In genomic region chr12:59219325-59220225, GRCm38 (mm10) we compare ENCODE assay signal across 8 mouse cellular contexts. TPM values are rescaled to one million over a fixed set of nuclear protein-coding genes. Genes with fewer than 3 reads are reported as not detected.
A peak's percentile ranks its signal among the peaks of the same experiment; 100 is the strongest.
DNase-seq lines count a peak whose midpoint lies in the region; ATAC-seq and TF ChIP-seq lines count a peak whose summit lies in the region.

Fbxo33 (minus strand) TSS chr12:59219725.

- H3K9me3 ChIP-seq in ES-Bruce4 (replicated peaks; ENCODE audit: control insufficient read depth, insufficient read depth, low read length, poor library complexity, severe bottlenecking): no peaks in the 10 kb centered on the region
- H3K9me3 ChIP-seq in forebrain, embryonic 13.5 days (replicated peaks): no peaks in the 10 kb centered on the region
- H3K9me3 ChIP-seq in liver, postnatal 0 days (ENCODE audit: low read length): no peaks in the 10 kb centered on the region
- H3K9me3 ChIP-seq in neural tube, embryonic 14.5 days (ENCODE audit: control insufficient read depth, low read length): no peaks in the 10 kb centered on the region

- H3K36me3 ChIP-seq in ES-Bruce4 (ENCODE audit: control insufficient read depth, insufficient read depth, low read length, poor library complexity, severe bottlenecking): no peaks in the 10 kb centered on the region
- H3K36me3 ChIP-seq in forebrain, embryonic 13.5 days (ENCODE audit: poor library complexity, severe bottlenecking): no peaks in the 10 kb centered on the region
- no peaks in the 10 kb centered on the region for H3K36me3 ChIP-seq in liver, postnatal 0 days (replicated peaks; ENCODE audit: insufficient read depth, low read length)
- H3K36me3 ChIP-seq in neural tube, embryonic 14.5 days (ENCODE audit: control insufficient read depth, insufficient read depth, low read length): no peaks in the 10 kb centered on the region

- TF ChIP-seq EP300 in ES-Bruce4 (IDR thresholded peaks at IDR 0.05; ENCODE audit: insufficient read depth, low read depth, low read length): no peak
- 0 out of 2 replicates have a peak, but pooled peaks have one; percentile 12 for TF ChIP-seq EP300 in liver, postnatal 0 days (IDR thresholded peaks at IDR 0.05; ENCODE audit: low read depth)

- peak within 1 kb of the TSS; percentile 60 for H3K9ac ChIP-seq in ES-Bruce4 (ENCODE audit: low read depth, poor library complexity, severe bottlenecking)
- H3K9ac ChIP-seq in forebrain, embryonic 13.5 days: peak within 1 kb of the TSS; percentile 91
- H3K9ac ChIP-seq in liver, postnatal 0 days (replicated peaks): peak within 1 kb of the TSS; percentile 89
- peak within 1 kb of the TSS; percentile 87 for H3K9ac ChIP-seq in neural tube, embryonic 14.5 days (replicated peaks; ENCODE audit: low read depth, low read length)

- peak; percentile 95 for ATAC-seq in cerebellum, adult (ENCODE audit: insufficient number of reproducible peaks, low FRiP score, low TSS enrichment)
- peak; percentile 97 for ATAC-seq in forebrain, embryonic 13.5 days
- peak; percentile 92 for ATAC-seq in liver, postnatal 0 days
- peak; percentile 96 for ATAC-seq in neural tube, embryonic 14.5 days (ENCODE audit: low read depth)

- no peaks in the 10 kb centered on the region for H3K27me3 ChIP-seq in ES-Bruce4 (ENCODE audit: control insufficient read depth, insufficient read depth, low read length, poor library complexity, severe bottlenecking)
- H3K27me3 ChIP-seq in forebrain, embryonic 13.5 days: no peaks in the 10 kb centered on the region
- no peaks in the 10 kb centered on the region for H3K27me3 ChIP-seq in liver, postnatal 0 days (ENCODE audit: insufficient read depth, low read length)
- H3K27me3 ChIP-seq in neural tube, embryonic 14.5 days (ENCODE audit: control insufficient read depth, insufficient read depth, low read length): no peaks in the 10 kb centered on the region

- WGBS in forebrain, embryonic 13.5 days: under 1% methylated on average over 109 of the region's 109 CpGs
- WGBS in large intestine, adult 2 months: under 1% methylated on average over 108 of the region's 109 CpGs
- WGBS in liver, postnatal 0 days (ENCODE audit: insufficient replicate concordance): under 1% methylated on average over 91 of the region's 109 CpGs
- WGBS in neural tube, embryonic 14.5 days: under 1% methylated on average over 106 of the region's 109 CpGs

- TF ChIP-seq CTCF in ES-Bruce4 (IDR thresholded peaks at IDR 0.05; ENCODE audit: low read depth, low read length): peak; percentile 69
- peak; percentile 89 for TF ChIP-seq CTCF in liver, postnatal 0 days (IDR thresholded peaks at IDR 0.05; ENCODE audit: low read depth)

- intact Hi-C loops in heart, postnatal 10 days (cut with DNase I): loop anchor here (2.0 to 5.0 kb wide), 3 partner anchors 89 to 207 kb away; partner anchors contain the start of genes Gemin2, Pnn and Sec23a

- H3K27ac ChIP-seq in ES-Bruce4 (ENCODE audit: insufficient read depth, low read length): peak within 1 kb of the TSS; percentile 83
- peak within 1 kb of the TSS; percentile 94 for H3K27ac ChIP-seq in forebrain, embryonic 13.5 days
- peak within 1 kb of the TSS; percentile 98 for H3K27ac ChIP-seq in liver, postnatal 0 days (ENCODE audit: low read depth)
- H3K27ac ChIP-seq in neural tube, embryonic 14.5 days (ENCODE audit: low read depth, low read length): peak within 1 kb of the TSS; percentile 97

- peak within 1 kb of the TSS; percentile 83 for H3K4me3 ChIP-seq in ES-Bruce4 (ENCODE audit: low read depth, low read length)
- peak within 1 kb of the TSS; percentile 92 for H3K4me3 ChIP-seq in forebrain, embryonic 13.5 days
- peak within 1 kb of the TSS; percentile 87 for H3K4me3 ChIP-seq in liver, postnatal 0 days (ENCODE audit: low read depth, low read length)
- peak within 1 kb of the TSS; percentile 98 for H3K4me3 ChIP-seq in neural tube, embryonic 14.5 days (ENCODE audit: low read depth, low read length)

- TF ChIP-seq POLR2A in ES-Bruce4 (IDR thresholded peaks at IDR 0.05; ENCODE audit: insufficient read depth, low read length): peak; percentile 34

- peak within 1 kb of the TSS; percentile 91 for H3K4me2 ChIP-seq in forebrain, embryonic 13.5 days
- peak within 1 kb of the TSS; percentile 87 for H3K4me2 ChIP-seq in liver, postnatal 0 days (ENCODE audit: low read depth, low read length)
- H3K4me2 ChIP-seq in neural tube, embryonic 14.5 days (ENCODE audit: low read depth, low read length): peak within 1 kb of the TSS; percentile 90

- peak; percentile 98 for DNase-seq in heart, postnatal 10 days
- DNase-seq in large intestine, adult 2 months (ENCODE audit: low read depth, low spot score): peak; percentile 80
- peak; percentile 100 for DNase-seq in liver, postnatal 0 days
- peak; percentile 98 for DNase-seq in testis, postnatal 10 days (ENCODE audit: low spot score)

- no peaks in the 10 kb centered on the region for H3K4me1 ChIP-seq in ES-Bruce4 (ENCODE audit: control insufficient read depth, insufficient read depth, low read length)
- H3K4me1 ChIP-seq in forebrain, embryonic 13.5 days: peaks cover 32% of the 10 kb centered on the region
- H3K4me1 ChIP-seq in liver, postnatal 0 days (ENCODE audit: insufficient read depth): peaks cover 21% of the 10 kb centered on the region
- peaks cover 22% of the 10 kb centered on the region for H3K4me1 ChIP-seq in neural tube, embryonic 14.5 days (ENCODE audit: control insufficient read depth, insufficient read depth, low read length)

RNA-seq across cellular contexts. Expression of gene Fbxo33, which starts in this region (rescaled TPM):
- 16.9 and 20.2 TPM in 2 replicates for polyA plus RNA-seq in ES-Bruce4 (2011; ENCODE audit: insufficient read depth, insufficient read length, low read depth, missing spikeins)
- polyA plus RNA-seq in forebrain, embryonic 13.5 days (2015; fragmentation: Nextera tagmentation; extraction: Ambion mirVana): 5.8 and 7.3 TPM in 2 replicates
- total RNA-seq in heart, postnatal 10 days (2021): 10 to 100 TPM; 10.3 to 11.2 TPM
- 9.9 and 13.9 TPM in 2 replicates for polyA plus RNA-seq in large intestine, adult 2 months (2012; rRNA removed)
- 6.1 and 6.8 TPM in 2 replicates for polyA plus RNA-seq in liver, postnatal 0 days (2015; fragmentation: Nextera tagmentation; extraction: Ambion mirVana)
- 10.2 and 11.1 TPM in 2 replicates for polyA plus RNA-seq in neural tube, embryonic 14.5 days (2014; fragmentation: Nextera tagmentation; extraction: Ambion mirVana)

Comparison
In these comparisons a context has a peak if more than half of its experiments do, and no peak if none do; other contexts are left out.
1. Peak in every context shown above with its lines: DNase-seq, ATAC-seq, H3K4me3 ChIP-seq and H3K27ac ChIP-seq.